Mouse (Mus musculus): Measurements from ENCODE around the gene Dguok.

Dguok gene

GRCm38 (mm10) chr6:83432966-83433365 is 73.8 kb downstream of the Dguok start:
- no peak for DNase-seq (ENCODE audit: low spot score)

All from ovary, postnatal 36 days (tissue).